Mouse (Mus musculus): ENCODE measurements around the gene Arhgap15. TPM values are rescaled to one million over a fixed set of nuclear protein-coding genes. Genes with fewer than 3 reads are reported as not detected.

Arhgap15 gene
- polyA plus RNA-seq (2015; fragmentation: Illumina TruSeq; extraction: RNeasy Lipid Tissue Mini Kit (QIAGEN cat#74804); ENCODE audit: low read depth, low replicate concordance) = 14.4 TPM

GRCm38 (mm10) chr2:43748287-43748983 is at the start of gene Arhgap15:
TSS of gene Arhgap15 (plus strand) at chr2:43748824.

Other genes starting within 250 kb of the Arhgap15 start
- gene Kynu, start 193.5 kb upstream of the Arhgap15 start, polyA plus RNA-seq (2015; fragmentation: Illumina TruSeq; extraction: RNeasy Lipid Tissue Mini Kit (QIAGEN cat#74804); ENCODE audit: low read depth, low replicate concordance) = not detected

Measured in brain, adult 10 weeks (tissue).